Mouse (Mus musculus) megakaryocyte-erythroid progenitor cell, adult 5-6 weeks (primary cell): ENCODE measurements at regions not wholly inside any gene's neighbourhood (a gene's known extent, or its start where the extent isn't known, plus 50 kb on each side); places are given as distances from the start of the nearest gene placed in this dataset.

Experiments used
- ATAC-seq: replicated peaks from 2 replicates; pipeline ENCODE4 v1.8.0; 2016; ENCODE audit warnings: mild to moderate bottlenecking, inconsistent platforms; ENCODE audit not compliant: severe bottlenecking, poor library complexity, low FRiP score, low TSS enrichment

GRCm38 (mm10) chr4:152788431-152788830 lies 310.8 kb upstream of the Kcnab2 start:
- no peak for ATAC-seq

DNA sequence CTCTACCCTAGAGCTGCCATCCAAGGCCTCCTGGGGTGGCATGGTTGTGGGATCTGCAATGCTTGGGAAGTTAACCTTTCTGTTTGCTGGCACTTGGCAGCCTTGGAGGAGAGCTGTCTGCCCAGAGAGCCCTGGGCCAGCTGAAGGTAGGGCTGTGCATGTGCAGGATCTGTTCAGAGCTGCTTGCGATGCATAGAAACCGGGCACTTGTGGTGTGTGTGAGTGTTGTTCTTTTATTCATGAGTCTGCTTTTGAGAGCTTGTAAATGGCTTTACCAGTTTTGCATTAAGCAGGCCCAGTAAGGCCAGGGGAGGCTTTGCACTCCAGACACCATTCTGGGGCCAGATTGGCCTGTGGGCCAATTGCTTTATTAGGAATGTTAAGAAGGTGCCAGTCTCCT lies 307.3 kb upstream of the Kcnab2 start:
- ATAC-seq, result no peak

DNA sequence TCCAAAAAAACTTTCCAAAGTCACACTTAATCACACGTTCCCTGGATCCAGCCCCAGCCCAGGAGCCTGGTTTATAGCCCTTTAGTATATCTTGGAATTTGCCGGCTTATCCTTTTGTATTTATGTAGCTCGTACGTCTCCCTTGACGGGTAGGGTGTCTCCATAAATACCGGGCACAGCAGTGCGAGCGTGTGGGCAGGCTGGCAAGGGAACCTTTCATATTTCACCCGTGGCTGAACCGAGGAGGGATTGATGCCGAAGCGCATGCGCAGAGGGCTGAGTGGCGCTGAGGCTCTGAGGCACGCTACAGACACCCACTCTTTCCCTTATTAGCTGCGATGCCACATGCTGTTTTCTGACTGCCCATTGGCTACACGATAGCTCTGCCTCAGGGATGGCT lies 301.9 kb upstream of the Kcnab2 start:
- no peak for ATAC-seq

GRCm38 (mm10) chr4:152775801-152776200 lies 298.1 kb upstream of the Kcnab2 start:
- no peak for ATAC-seq

GRCm38 (mm10) chr4:152771386-152771785 lies 293.7 kb upstream of the Kcnab2 start:
- no peak for ATAC-seq

DNA sequence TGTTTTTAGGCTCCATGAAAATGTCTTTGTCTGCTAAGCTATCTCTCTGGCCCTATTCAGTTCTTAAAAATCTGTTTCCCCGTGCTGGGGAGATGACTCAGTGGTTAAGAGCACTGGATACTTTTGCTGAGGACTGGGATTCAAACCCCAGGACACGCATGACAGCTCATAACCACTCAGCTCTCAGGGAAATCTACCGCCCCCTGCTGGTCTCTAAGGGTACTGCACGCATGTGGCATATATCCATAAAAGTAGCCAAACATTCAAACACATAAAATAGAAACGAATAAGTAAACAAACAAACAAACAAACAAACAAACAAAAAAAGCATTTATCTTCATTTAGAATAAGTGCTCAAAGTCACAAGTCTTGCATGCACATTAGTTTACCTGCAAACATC lies 289.7 kb upstream of the Kcnab2 start:
- ATAC-seq, result no peak

DNA sequence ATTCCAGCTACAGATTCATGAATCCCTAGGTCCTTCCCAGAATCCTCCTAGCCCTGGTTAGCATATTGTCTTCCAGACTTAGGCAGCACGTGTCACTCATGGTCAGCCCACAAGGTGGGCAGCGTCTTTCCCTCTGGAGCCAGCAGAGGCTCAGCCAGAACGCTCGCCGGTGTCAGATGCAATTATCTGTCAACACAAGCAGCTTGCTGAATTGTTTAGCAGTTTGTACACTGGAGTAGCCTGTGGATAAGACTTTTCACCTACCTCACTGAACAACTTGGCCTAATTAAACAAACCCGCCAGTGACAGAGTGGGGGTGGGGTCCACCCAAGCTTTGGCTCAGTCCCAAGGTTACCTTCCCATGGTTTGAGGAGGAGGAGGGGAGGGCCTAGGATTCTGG lies 285.4 kb upstream of the Kcnab2 start:
- ATAC-seq, result no peak

GRCm38 (mm10) chr4:152762576-152762975 lies 284.9 kb upstream of the Kcnab2 start:
- ATAC-seq, result no peak

DNA sequence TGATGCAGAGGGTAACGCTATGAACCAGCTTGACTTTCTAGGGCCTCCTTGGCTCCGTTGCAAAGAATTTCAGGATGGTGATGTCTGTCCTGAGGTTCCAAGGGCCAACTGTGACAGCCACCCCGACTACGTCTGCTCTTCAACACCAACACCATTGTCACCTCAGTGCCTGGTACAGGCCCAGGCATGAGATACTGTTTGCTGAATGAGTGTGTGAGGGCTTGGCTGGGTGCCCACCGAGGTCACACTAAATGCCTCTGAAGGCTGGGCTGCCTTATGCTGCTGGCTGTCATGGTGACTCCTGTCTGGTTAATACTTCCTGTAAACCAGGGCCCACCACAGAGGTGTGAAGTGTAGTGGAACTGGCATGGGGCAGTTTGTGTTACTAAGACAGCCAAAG lies 279.5 kb upstream of the Kcnab2 start:
- no peak for ATAC-seq

DNA sequence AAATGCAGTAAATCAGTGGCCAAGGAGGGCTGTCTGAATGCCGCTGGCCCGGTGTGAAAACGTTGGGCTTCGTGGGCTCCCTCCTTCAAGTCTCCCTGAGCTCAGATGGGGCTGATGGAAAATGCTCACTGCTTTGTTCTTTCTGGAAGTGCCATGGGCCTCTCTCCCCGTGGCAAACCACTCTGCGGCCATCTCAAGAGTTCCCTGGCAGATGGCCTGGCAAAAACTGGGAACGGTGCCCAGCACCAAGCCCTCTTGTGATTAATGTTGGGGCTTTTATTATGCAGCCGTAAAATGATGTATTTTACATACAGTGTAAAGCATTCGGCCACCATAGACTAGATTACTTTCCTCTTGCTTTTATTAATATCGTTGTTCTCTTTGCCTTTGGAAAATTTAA lies 278.9 kb upstream of the Kcnab2 start:
- ATAC-seq, result no peak

DNA sequence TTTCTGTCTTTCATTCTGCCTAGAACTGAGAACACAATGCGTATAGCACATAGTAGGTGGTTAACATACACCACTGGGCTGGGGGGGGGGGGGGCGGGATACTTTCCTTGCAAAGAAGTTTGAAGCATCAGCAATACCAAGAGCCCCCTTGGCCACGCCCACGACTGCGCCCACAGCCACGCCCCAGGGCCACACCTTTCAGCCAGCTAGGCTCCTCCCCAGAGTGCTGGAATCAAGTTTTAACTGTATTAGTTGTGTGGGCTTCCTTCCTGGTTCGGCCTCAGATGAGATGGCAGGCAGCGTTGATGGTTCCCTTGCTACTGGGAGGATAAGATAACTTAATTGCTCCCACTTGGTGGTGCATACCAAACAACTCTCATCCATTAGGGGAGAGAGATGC lies 278.1 kb upstream of the Kcnab2 start:
- no peak for ATAC-seq

DNA sequence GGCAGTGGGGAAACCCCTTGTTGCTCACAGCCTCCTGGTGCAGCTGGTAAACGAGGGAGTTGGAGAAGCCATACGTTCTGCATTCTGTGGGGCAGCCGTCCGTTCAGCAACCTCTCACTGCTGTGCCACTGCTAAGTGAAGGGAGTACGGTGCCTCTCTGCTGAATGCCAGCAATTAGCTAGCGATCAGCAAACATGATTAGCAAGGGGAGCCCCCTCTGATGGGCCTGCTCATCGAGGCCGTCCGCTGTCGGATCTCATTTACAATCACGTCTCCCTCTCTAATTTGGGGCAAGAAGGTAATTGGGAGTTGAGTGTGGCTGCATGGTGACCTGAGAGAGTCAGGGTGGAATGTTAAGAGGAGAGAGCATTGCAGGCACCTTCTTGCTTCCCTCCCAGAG lies 266.7 kb upstream of the Kcnab2 start:
- no peak for ATAC-seq

- no peak for ATAC-seq
These were observed 255.3 kb upstream of the Kcnab2 start for GRCm38 (mm10) chr4:152733017-152733416.

GRCm38 (mm10) chr4:152731988-152732387 lies 254.3 kb upstream of the Kcnab2 start:
- ATAC-seq, result no peak

DNA sequence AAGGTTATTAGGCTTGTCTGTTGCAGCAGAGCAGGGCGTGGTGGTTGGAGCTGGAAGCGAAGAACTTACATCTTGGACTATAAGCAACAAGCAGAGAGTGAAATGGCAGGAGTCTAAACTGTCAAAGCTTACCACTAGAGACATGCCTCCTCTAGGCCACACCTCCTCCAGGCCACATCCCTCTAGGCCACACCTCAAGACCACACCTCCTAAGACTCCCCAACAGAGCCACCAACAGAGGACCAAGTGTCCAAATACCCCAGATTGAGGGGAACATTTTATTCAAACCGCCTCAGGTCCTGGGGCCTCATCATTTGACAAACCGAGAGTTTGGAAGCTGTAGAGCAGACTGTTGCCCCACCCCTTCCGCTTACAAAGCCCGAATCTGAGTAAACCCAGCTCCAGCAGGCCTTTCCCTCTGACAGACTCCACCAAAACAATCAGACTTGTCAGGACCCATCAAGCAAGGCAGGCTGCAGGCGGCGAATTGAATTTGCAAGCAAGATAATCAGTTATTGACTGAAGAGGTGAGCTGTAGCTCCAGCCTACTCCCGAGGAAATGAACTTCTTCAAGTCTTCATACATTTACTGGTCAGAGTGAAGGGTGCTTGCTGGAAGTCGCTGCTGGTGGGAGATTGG lies 253.5 kb upstream of the Kcnab2 start:
- ATAC-seq, result no peak

DNA sequence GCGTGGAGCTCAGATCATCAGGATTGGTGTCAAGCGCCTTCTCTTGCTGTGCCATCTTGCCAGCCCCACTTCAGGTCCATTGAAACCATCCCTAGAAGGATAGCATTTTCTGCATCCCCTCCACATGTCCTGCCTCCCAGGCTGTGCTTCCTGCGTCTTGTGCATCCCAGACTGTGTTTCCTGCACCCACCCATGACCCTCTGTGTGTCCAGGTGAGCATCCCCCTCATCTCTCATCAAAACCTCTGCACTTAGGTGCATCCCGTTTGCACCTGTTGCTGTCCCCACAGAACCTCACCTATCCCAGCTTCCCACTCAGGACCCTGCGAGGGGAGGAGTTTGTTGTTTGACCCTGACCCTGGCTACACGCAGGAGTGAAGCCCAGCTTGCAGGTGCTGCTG lies 251.8 kb upstream of the Kcnab2 start:
- ATAC-seq, result no peak

DNA sequence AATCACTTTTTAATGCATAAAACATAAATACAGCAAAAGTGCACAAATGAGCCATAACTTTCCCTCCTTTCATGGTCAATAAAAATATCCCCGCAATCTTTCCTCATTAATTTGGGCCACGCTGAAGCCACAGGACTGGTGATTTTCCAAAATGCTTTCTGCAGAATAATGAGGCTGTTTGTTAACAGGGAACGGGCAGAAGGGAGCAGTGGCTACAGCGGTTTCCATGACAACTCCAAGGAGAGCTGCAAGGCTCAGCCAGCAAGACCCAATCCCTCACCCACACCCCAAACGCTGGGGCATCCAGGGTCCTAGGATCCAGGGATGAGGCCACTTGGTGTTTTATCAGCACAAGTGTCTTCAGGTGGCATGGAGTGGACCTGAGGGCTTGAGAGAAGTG lies 248.2 kb upstream of the Kcnab2 start:
- ATAC-seq, result no peak

- no peak for ATAC-seq
These were observed 247.8 kb upstream of the Kcnab2 start for GRCm38 (mm10) chr4:152725423-152725822.

DNA sequence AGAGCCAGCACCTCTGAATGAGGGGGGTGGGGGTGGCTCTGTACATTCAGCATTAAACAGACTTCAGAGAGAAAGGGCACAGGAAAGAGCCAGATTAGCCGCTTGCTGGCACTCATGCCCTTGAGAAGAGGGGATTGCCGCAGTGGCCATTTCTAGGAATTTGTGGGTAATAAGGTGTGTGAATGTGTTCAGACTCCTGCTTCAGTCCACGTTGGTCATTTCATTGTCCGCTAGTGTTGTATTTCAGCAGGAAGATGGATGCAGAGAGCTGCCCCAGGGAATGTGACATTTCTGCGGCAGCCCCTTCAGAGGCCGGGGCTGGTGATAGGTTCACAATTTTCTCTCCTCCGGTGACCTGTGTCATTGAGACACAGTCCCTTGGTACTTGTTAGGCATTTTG lies 247.1 kb upstream of the Kcnab2 start:
- no peak for ATAC-seq

DNA sequence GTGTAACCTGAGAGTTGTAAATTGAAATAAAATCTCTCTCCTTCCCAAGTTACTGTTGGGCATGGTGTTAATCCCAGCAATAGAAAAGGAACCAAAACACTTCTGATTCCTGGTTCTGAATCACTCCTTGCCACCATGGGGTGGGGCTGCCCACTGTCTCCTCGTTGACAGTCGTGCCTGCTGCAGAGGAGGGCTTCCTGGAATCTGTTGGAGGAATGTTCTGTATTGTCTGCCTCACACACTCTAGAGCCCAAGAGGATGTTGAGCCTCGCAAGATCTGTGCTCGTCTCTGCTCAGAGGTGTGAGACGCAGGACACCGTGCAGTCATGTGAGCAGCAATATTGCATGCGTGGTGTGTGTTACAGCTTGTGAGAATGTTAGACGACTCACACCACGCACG lies 246.4 kb upstream of the Kcnab2 start:
- no peak for ATAC-seq

GRCm38 (mm10) chr4:152720528-152720927 lies 242.9 kb upstream of the Kcnab2 start:
- ATAC-seq, result no peak
